Mouse (Mus musculus) c-Kit-positive CD71-positive TER-119-negative erythroid progenitor cells, embryonic 14.5 days (primary cell): ENCODE data around the gene Gm11487.
"Not testable (repeated sequence)": the region's sequence is repeated elsewhere in the genome, so short reads cannot be mapped to it uniquely, and the experiment has no call there.

ENCODE experiments used
- DNase-seq: peaks from one replicate; pipeline ENCODE4 v3.0.0-alpha.2; 2013; ENCODE audit warnings: low read depth

Gene Gm11487

GRCm38 (mm10) chr4:73404972-73405371 lies at the start of gene Gm11487:
Gene Gm11487, minus strand, starts transcription at chr4:73405072.
- not testable (repeated sequence) for DNase-seq

DNA sequence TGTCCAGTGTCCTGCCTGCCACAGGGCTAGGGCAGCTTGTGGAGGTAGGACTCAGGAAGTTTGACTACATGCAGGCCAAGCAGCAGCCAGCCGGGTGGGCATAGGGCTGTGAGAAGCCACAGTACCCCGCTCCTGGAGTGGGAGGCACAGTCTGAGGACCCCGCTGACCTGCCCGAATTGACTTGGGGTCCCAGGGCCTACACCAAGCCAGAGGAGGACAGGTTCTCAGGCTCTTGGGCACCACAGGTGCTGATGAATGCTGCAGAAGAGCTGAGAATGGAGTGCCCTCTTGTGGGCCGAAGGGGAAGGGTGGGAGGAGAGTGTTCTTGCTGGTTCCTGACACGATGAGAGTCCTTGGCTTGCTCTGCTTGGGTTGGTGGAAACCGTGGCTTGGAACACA lies 39.8 kb upstream of the Gm11487 start:
- DNase-seq: no peak

GRCm38 (mm10) chr4:73442568-73442967 lies 37.7 kb upstream of the Gm11487 start:
- DNase-seq: no peak

DNA sequence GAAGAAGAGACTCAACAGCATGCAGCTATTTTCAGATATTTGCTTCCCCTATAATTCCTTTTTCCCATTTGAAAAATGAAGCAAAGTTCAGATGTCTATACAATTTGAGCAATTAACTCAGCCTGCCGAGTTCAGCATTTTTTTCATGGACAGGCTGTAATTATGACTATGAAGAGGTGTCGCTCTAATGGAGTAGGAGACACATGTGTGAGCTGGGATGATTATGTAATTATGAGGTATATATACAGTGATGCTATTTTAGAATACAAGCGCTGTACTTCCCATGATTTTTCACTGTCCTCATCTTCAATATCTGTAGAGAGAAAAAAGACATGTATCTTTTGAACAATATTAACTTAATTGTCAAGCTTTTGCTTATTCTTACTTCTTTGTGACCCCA lies 21.0 kb upstream of the Gm11487 start:
- DNase-seq: no peak

DNA sequence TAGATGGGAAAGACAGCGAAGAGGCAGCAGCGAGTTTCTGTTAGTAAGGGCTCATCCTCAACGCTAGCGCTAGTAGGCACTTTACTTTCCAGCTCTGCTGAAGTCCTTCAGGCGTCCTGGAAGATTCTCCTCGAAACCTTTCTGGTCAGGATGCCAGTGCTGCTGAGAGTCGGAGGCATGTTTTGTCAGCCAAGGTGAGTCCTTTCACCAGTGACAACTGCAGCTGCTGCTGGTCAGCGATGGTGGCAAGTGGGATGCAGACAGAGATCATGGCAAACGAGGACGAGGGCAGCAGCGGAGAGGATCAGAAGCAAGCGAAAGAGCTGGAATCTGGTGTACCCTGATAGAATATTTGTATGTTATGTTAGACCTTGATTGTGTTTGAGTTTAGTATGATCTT lies 18.2 kb upstream of the Gm11487 start:
- DNase-seq: no peak

DNA sequence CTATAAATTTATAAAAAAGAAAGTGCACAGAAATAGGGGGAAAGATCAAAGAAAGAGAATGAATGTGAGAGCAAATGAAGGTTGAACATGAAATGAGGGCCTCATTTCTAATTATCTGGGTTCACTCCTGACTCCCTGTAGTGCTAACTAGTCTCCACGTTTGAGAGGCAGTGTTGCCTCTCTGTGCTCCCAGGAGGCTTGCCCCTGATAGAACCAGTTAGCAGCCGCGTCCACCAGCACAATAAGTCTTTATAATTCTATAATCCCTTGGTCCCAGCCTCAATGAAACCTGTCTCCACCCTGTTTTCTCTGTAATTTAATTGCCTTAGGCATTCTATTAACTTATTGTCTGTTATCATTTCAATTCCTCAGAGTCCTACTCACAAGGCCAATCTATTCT lies 38.3 kb downstream of the Gm11487 start:
- DNase-seq: no peak
